Mouse (Mus musculus) B cell, adult 62 days (primary cell): ENCODE measurements around the gene Tert. TPM values are rescaled to one million over a fixed set of nuclear protein-coding genes. Genes with fewer than 3 reads are reported as not detected.

Experiments used
- total RNA-seq: library from RNA; stranded (reverse); gene quantifications from 4 replicates; pipeline ENCODE4 v1.2.4, GENCODE M21; 2023

The Tert gene
- 3.5 to 6.9 TPM (median 4.7 TPM) in 4 replicates for total RNA-seq

DNA sequence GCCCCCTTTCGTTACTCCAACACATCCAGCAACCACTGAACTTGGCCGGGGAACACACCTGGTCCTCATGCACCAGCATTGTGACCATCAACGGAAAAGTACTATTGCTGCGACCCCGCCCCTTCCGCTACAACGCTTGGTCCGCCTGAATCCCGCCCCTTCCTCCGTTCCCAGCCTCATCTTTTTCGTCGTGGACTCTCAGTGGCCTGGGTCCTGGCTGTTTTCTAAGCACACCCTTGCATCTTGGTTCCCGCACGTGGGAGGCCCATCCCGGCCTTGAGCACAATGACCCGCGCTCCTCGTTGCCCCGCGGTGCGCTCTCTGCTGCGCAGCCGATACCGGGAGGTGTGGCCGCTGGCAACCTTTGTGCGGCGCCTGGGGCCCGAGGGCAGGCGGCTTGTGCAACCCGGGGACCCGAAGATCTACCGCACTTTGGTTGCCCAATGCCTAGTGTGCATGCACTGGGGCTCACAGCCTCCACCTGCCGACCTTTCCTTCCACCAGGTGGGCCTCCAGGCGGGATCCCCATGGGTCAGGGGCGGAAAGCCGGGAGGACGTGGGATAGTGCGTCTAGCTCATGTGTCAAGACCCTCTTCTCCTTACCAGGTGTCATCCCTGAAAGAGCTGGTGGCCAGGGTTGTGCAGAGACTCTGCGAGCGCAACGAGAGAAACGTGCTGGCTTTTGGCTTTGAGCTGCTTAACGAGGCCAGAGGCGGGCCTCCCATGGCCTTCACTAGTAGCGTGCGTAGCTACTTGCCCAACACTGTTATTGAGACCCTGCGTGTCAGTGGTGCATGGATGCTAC lies at the start of gene Tert:
Tert (plus strand) TSS at position 167 of the 805 bp plus-strand sequence.

DNA sequence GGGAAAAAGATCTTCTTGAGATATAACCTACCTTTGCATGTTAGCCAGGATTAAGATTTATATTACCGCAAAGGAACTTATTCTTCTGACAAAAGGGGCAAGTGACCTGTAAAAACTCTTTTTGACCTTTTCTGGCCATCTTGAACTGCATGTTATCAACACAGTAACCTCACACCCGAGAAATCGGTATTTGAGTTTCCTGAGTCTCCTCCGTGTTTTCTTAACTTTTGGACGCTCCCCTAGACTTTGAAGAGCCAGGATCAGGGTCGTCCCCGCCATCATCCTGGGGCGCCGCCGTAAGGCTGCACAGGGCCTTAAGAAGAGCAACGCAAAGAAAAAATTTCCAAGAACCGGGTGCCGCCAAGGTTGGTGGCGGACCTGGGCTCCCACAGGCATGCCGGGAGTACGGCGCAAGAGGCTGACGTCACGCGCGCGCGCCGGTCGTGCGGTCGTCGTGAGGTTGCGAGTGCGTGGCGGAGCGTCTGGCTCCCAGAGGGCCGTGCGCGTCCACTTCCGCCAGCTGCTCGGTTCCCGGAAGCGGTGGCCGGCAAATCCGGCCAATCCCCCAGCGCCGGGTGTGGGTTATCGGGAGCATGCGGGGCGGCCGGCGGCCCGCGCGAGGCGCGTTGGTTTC lies 23.1 kb upstream of the Tert start, which contains the start of gene Clptm1l:
Clptm1l (plus strand) TSS at position 485 of the 634 bp plus-strand sequence.

DNA sequence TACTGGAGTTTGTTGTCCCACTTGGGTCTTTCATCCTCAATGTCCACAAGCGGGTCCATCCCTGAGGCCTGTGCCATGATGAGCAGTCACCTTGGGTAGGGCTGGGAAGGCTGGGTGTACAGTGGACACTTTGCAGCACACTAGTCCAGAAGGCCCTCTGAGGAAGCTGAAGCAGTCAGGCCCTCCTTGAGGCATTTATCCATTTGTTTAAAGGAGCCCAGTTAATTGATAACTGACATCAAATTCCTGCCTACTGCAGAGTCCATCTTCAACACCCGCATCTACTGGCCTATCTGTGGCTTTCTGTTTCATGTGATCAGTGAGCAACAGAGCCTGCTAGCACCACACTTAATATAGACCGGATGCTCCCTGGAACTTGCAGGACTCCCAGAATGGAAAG lies 51.1 kb downstream of the Tert start, which contains the start of gene Slc6a18:
Slc6a18 (minus strand) TSS at position 171 of the 400 bp plus-strand sequence.

Other genes starting within 250 kb of the Tert start
- gene Lpcat1, start 159.7 kb upstream of the Tert start, total RNA-seq, result 118 to 132 TPM (median 126 TPM) in 4 replicates
- gene Slc6a3, start 90.2 kb upstream of the Tert start, total RNA-seq, result not detected in 4 replicates
- 103 to 118 TPM (median 114 TPM) in 4 replicates for gene Clptm1l, start 22.9 kb upstream of the Tert start, total RNA-seq
- not detected in 4 replicates for gene Slc6a18, start 51.1 kb downstream of the Tert start, total RNA-seq
- gene Slc6a19, start 78.0 kb downstream of the Tert start, total RNA-seq, result not detected in 4 replicates
- gene Slc12a7, start 106.2 kb downstream of the Tert start, total RNA-seq, result 8.8 to 11.9 TPM (median 9.7 TPM) in 4 replicates
- not detected in 4 replicates for gene Nkd2, start 220.7 kb downstream of the Tert start, total RNA-seq